Mouse (Mus musculus) liver, embryonic 14.5 days (tissue): ENCODE results near the gene Sox6.

ENCODE experiments used
- CTCF ChIP-seq: IDR thresholded peaks from 2 replicates; pipeline ENCODE4 v1.5.1; 2016; ENCODE audit warnings: antibody characterized with exemption, low read depth, control low read depth
- EP300 ChIP-seq: IDR thresholded peaks from 2 replicates; pipeline ENCODE4 v1.6.1; 2016; ENCODE audit warnings: antibody characterized with exemption, low read depth

DNA sequence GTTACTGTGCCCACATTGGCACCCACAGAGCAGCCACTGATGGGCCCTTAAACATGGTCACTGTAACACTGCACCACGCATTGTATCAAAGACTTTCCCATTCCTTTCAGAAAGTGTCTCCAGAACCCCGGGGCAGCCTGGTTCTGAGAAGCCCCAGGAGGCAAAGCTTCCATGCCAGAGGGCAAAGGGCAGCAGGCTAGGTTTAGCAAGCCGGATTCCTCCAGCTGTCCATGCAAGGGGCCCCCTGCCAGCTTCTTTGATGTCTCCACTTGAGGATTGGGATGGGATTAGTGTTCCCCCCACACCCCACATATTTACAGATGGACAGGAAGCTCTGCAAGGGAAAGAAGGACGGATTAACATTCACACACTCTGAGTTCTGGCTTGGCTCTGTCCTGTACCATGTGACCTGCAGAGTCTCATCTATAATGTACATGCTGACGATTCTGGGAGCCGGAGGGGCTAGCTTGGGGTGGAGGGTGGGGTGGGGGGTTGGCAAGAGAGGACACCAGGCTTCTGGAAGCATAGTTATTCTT is 592.0 kb downstream of the Sox6 start:
- TF ChIP-seq CTCF (no peak), EP300 (no peak)
